Mouse (Mus musculus) ES-E14 (cell line): Measurements from ENCODE around the gene Cxcl15. TPM values are rescaled to one million over a fixed set of nuclear protein-coding genes. Genes with fewer than 3 reads are reported as not detected.
"Not testable (repeated sequence)": the region's sequence is repeated elsewhere in the genome, so short reads cannot be mapped to it uniquely, and the experiment has no call there.

Source experiments
- DNase-seq: peaks from one replicate; pipeline ENCODE4 v3.0.0-alpha.2; 2013; ENCODE audit warnings: low read depth, low spot score
- H3K27ac ChIP-seq: 2 replicates; pipeline ENCODE4 v1.5.1; 2012; ENCODE audit warnings: low read depth, mild to moderate bottlenecking, low read length, moderate library complexity, mixed read lengths; ENCODE audit not compliant: poor library complexity, insufficient read depth, severe bottlenecking
- H3K36me3 ChIP-seq: 2 replicates; pipeline ENCODE4 v1.6.1; 2012; ENCODE audit warnings: mild to moderate bottlenecking, low read length, moderate library complexity, mixed read lengths; ENCODE audit not compliant: control insufficient read depth, poor library complexity, insufficient read depth, severe bottlenecking
- H3K4me1 ChIP-seq, 2 experiments: fragments of 150-350 bp in 1 of 2; sonication (generic) in 1 of 2; 2 replicates each; pipeline ENCODE4 v1.6.1; 2012; ENCODE audit warnings: low read length in 2 of 2, mild to moderate bottlenecking in 1 of 2, mixed read lengths in 1 of 2; ENCODE audit not compliant: control insufficient read depth in 2 of 2, insufficient read depth in 2 of 2, poor library complexity in 1 of 2
- H3K4me3 ChIP-seq, 2 experiments: fragments of 150-350 bp in 1 of 2; sonication (generic) in 1 of 2; 2 replicates each; pipeline ENCODE4 v1.5.1; 2012; ENCODE audit warnings: low read length in 2 of 2, low read depth in 1 of 2, mild to moderate bottlenecking in 1 of 2, mixed read lengths in 1 of 2; ENCODE audit not compliant: insufficient read depth in 1 of 2, poor library complexity in 1 of 2, severe bottlenecking in 1 of 2
- H3K9ac ChIP-seq: 2 replicates; pipeline ENCODE4 v1.6.1; 2012; ENCODE audit warnings: low read depth, mild to moderate bottlenecking, low read length, mixed read lengths; ENCODE audit not compliant: poor library complexity, insufficient read depth, severe bottlenecking
- H3K9me3 ChIP-seq: fragments of 150-350 bp; sonication (generic); 2 replicates; pipeline ENCODE4 v1.6.1; 2012; ENCODE audit warnings: low read depth, mild to moderate bottlenecking, low read length; ENCODE audit not compliant: control insufficient read depth, insufficient read depth
- CHD2 ChIP-seq: IDR thresholded peaks from 2 replicates; pipeline ENCODE4 v1.6.1; 2014; ENCODE audit warnings: mild to moderate bottlenecking, low read depth, low read length, inconsistent platforms
- HCFC1 ChIP-seq: IDR thresholded peaks from 2 replicates; pipeline ENCODE4 v1.6.1; 2012; ENCODE audit warnings: low read length, inconsistent platforms, borderline replicate concordance; ENCODE audit not compliant: insufficient read depth
- MAFK ChIP-seq: IDR thresholded peaks from 2 replicates; pipeline ENCODE4 v1.6.1; 2014; ENCODE audit warnings: mild to moderate bottlenecking, low read depth, low read length, inconsistent platforms; ENCODE audit not compliant: insufficient read depth
- ZC3H11A ChIP-seq: IDR thresholded peaks from 2 replicates; pipeline ENCODE4 v1.6.1; 2012; ENCODE audit warnings: low read depth, mild to moderate bottlenecking, inconsistent platforms, low read length, borderline replicate concordance
- ZNF384 ChIP-seq: IDR thresholded peaks from 2 replicates; pipeline ENCODE4 v1.6.1; 2012; ENCODE audit warnings: low read depth, low read length, inconsistent platforms
- in situ Hi-C, 2 experiments: fragments of 600-800 bp; cut with MboI; formaldehyde crosslinking; loops; one replicate each; pipeline ENCODE4 v1.15.1; 2025; ENCODE audit warnings: low sequenced_read_pairs in 2 of 2, inconsistent platforms in 1 of 2; ENCODE audit not compliant: unreplicated experiment in 2 of 2
- total RNA-seq: library from RNA; depleted of rRNA; stranded (reverse); fragments of 300-350 nt; gene quantifications from 2 replicates; pipeline ENCODE4 v1.2.3, GENCODE M21; 2012; rRNA removed

Gene Cxcl15
- total RNA-seq, 1 experiment: not detected

DNA sequence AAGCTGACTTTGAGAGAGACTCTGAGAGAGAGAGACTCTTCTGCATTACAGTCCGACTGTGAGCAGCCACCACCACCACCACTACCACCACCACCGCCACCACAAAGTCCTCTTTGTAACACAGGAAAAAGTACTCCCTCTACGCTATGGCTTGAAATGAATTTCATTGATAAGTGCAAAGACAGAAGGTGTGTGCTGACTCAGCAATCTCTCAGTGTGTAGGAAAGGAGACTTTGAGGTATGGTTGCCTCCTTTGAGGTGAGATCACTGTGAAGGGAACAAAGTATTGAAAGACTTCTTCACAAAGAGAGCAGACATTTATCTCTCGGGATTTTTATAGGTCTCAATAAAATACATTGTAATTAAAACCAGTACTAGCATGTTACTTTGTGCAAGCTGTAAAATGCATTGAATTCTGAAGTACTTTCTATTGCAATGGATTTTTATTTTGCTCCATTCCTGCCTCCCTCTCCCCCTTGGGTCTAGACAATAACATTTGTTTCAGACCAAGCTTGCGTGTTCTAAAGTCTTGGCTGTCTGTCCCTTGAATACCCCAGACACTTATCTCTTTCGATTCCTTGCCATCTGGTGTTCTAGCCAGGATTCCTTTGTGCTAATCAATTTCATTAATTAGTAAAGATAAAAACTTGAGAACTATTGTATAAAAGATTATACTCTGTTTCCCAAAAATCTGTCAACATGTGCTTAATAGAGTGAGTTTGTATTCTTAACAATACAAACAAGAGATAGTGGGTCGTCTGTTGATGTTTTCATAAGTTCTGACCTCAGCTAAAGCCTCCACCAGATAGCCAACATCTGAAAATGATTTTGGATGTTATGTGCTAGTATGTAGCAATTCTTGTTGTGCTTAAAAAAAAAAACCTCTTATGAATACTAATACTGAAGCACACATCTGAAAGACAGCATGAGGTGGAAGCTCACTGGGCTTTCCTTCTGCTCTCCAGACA is 46.9 kb downstream of the Cxcl15 start:
- TF ChIP-seq CHD2: no peak
- TF ChIP-seq HCFC1: no peak
- TF ChIP-seq ZC3H11A: no peak
- peak; percentile 83 for TF ChIP-seq MAFK
- H3K9ac ChIP-seq: no peak overlapping the region
- DNase-seq: no peak
- H3K36me3 ChIP-seq: no peaks in the 10 kb centered on the region
- no peak overlapping the region for H3K4me3 ChIP-seq
- H3K4me1 ChIP-seq: no peaks in the 10 kb centered on the region
- in situ Hi-C loops: no loop called here
- no peak overlapping the region for H3K27ac ChIP-seq
- no peaks in the 10 kb centered on the region for H3K9me3 ChIP-seq

DNA sequence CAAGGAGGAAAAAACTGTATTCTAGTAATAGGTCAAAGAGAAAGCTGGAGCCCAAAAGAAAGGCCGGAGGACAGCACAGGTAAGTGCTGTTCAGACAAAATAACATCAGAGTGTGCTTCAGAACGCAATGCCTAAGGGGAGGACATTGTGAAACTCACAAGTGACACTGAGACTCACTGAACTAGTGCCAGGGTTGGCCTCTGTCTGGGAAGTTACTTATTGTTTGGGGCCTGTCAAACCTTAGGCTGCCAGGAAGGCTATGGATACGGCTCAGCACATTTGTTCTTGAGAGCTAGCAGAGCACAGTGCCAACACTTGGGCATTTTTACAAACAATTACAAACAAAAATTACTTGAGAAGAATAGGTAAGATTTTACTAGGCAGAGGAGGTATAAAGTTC is 49.6 kb downstream of the Cxcl15 start:
- no peak for DNase-seq
- Histone ChIP-seq H3K9me3 (no peaks in the 10 kb centered on the region), H3K4me1 (no peaks in the 10 kb centered on the region), H3K4me3 (no peak overlapping the region), H3K36me3 (no peaks in the 10 kb centered on the region), H3K9ac (no peak overlapping the region), H3K27ac (no peak overlapping the region)
- in situ Hi-C loops: no loop called here
- TF ChIP-seq CHD2 (no peak), ZC3H11A (no peak), HCFC1 (no peak), MAFK (no peak), ZNF384 (no peak)

DNA sequence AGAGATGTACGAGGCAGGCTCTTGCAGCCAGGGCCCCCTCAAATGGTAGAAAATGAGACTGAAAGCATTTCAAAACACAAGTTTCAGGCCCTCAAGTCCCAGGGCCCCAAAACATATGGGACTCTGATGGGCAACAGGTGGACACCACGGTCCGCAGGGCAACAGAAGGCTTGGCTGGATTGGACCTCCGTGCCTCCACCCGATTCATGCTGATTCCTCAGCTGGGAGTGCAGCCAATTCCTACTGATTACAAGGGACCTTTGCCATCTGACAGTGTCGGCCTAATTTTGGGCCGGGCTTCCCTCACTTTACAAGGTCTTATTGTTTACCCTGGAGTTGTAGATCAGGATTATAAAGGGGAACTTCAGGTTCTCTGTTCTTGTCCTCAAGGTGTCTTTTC is 55.8 kb downstream of the Cxcl15 start:
- DNase-seq, H3K36me3 ChIP-seq, in situ Hi-C loops, H3K9ac ChIP-seq, H3K4me3 ChIP-seq, H3K27ac ChIP-seq, H3K9me3 ChIP-seq, H3K4me1 ChIP-seq: not testable (repeated sequence)

DNA sequence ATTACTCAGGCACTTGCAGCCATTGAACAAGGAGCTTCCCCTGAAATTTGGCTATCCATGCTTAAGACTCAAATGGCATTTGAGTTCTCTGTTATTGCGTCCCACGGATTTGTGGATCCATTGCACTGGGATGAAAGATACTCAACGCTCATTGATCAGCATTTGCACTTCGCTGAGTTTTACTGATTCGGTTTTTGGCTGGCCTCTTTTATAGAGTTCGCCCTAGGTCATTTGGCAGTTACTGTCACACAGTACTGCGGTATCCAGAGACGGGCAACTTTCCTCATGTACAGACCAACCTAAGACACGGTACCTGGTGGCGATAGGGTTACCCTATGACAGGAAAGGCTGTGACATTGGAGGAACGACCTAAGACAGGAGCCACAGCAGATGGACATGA is 57.1 kb downstream of the Cxcl15 start:
- H3K9ac ChIP-seq, H3K36me3 ChIP-seq, in situ Hi-C loops, DNase-seq, H3K9me3 ChIP-seq, H3K4me1 ChIP-seq, H3K27ac ChIP-seq, H3K4me3 ChIP-seq: not testable (repeated sequence)

Other genes with a start within 250 kb of the Cxcl15 start
- gene 5830473C10Rik, start 233.4 kb upstream of the Cxcl15 start, total RNA-seq: not detected in 2 replicates
- gene Rassf6, start 153.9 kb upstream of the Cxcl15 start, total RNA-seq: 1.3 and 1.7 TPM in 2 replicates
- 0.18 and 0.21 TPM in 2 replicates for gene Cxcl5, start 35.2 kb upstream of the Cxcl15 start, total RNA-seq
- gene Ppbp, start 26.0 kb upstream of the Cxcl15 start, total RNA-seq: 1.2 TPM in 2 replicates
- not detected in 2 replicates for gene Pf4, start 22.1 kb upstream of the Cxcl15 start, total RNA-seq
- not detected in 2 replicates for gene Cxcl3, start 8.4 kb upstream of the Cxcl15 start, total RNA-seq
- 0.45 TPM in 1 of 2 replicates, not detected in the other for gene Cxcl1, start 96.7 kb downstream of the Cxcl15 start, total RNA-seq
- gene Cxcl2, start 109.3 kb downstream of the Cxcl15 start, total RNA-seq: not detected in 2 replicates
- gene Mthfd2l, start 136.6 kb downstream of the Cxcl15 start, total RNA-seq: 4.0 and 4.8 TPM in 2 replicates
- not detected in 2 replicates for gene Epgn, start 232.9 kb downstream of the Cxcl15 start, total RNA-seq